Mouse (Mus musculus): ENCODE results near the gene Fkbp7.
A peak's percentile ranks its signal among the peaks of the same experiment; 100 is the strongest.

Fkbp7 gene

GRCm38 (mm10) chr2:76672966-76673392, at the start of gene Fkbp7:
TSS of gene Fkbp7 (minus strand) at chr2:76673116.
- DNase-seq = peak; percentile 94

GRCm38 (mm10) chr2:76719650-76720049, 46.7 kb upstream of the Fkbp7 start:
- no peak for DNase-seq

GRCm38 (mm10) chr2:76714984-76715383, 42.1 kb upstream of the Fkbp7 start:
- peak; percentile 8 for DNase-seq

GRCm38 (mm10) chr2:76708512-76708911, 35.6 kb upstream of the Fkbp7 start:
- no peak for DNase-seq

GRCm38 (mm10) chr2:76705655-76706054, 32.7 kb upstream of the Fkbp7 start:
- no peak for DNase-seq

GRCm38 (mm10) chr2:76702751-76703150, 29.8 kb upstream of the Fkbp7 start:
- no peak for DNase-seq

GRCm38 (mm10) chr2:76702188-76702587, 29.3 kb upstream of the Fkbp7 start:
- DNase-seq = no peak

- peak; percentile 49 for DNase-seq
Observed at GRCm38 (mm10) chr2:76695290-76695689, 22.4 kb upstream of the Fkbp7 start.

- no peak for DNase-seq
Observed at GRCm38 (mm10) chr2:76693765-76694164, 20.8 kb upstream of the Fkbp7 start.

- peak; percentile 70 for DNase-seq
Observed at GRCm38 (mm10) chr2:76690436-76691204, 17.7 kb upstream of the Fkbp7 start.

GRCm38 (mm10) chr2:76688162-76688561, 15.2 kb upstream of the Fkbp7 start:
- no peak for DNase-seq

GRCm38 (mm10) chr2:76687608-76688007, 14.7 kb upstream of the Fkbp7 start:
- DNase-seq = no peak

GRCm38 (mm10) chr2:76686986-76687385, 14.1 kb upstream of the Fkbp7 start:
- no peak for DNase-seq

GRCm38 (mm10) chr2:76682301-76682700, 9.4 kb upstream of the Fkbp7 start:
- no peak for DNase-seq

GRCm38 (mm10) chr2:76676401-76677226, 3.7 kb upstream of the Fkbp7 start:
- DNase-seq = no peak

- DNase-seq = no peak
Observed at GRCm38 (mm10) chr2:76675949-76676348, 3.0 kb upstream of the Fkbp7 start.

- no peak for DNase-seq
Observed at GRCm38 (mm10) chr2:76675451-76675850, 2.5 kb upstream of the Fkbp7 start.

GRCm38 (mm10) chr2:76674725-76675427, 2.0 kb upstream of the Fkbp7 start, which contains the start of gene Plekha3:
TSS of gene Plekha3 (plus strand) at chr2:76675281.
- peak; percentile 85 for DNase-seq

- peak; percentile 79 for DNase-seq
Observed at GRCm38 (mm10) chr2:76673472-76674081, 661 bp upstream of the Fkbp7 start.

- no peak for DNase-seq
Observed at GRCm38 (mm10) chr2:76672134-76672745, 676 bp downstream of the Fkbp7 start.

- no peak for DNase-seq
Observed at GRCm38 (mm10) chr2:76671641-76672040, 1.3 kb downstream of the Fkbp7 start.

- no peak for DNase-seq
Observed at GRCm38 (mm10) chr2:76667200-76667599, 5.7 kb downstream of the Fkbp7 start.

All from kidney, adult 9 months (tissue).